Mouse (Mus musculus) CD4-positive, CD25-positive, alpha-beta regulatory T cell, adult 2 months (primary cell): ENCODE results near the gene 4931400O07Rik.

ENCODE experiments used
- DNase-seq: peaks from one replicate; pipeline ENCODE4 v3.0.0-alpha.2; 2012; ENCODE audit warnings: low read depth, low spot score

The 4931400O07Rik gene

GRCm38 (mm10) chrX:62467691-62468090, at the start of gene 4931400O07Rik:
TSS of gene 4931400O07Rik (plus strand) at chrX:62467991.
- DNase-seq: no peak
